Mouse (Mus musculus) brain, embryonic 18.5 days (tissue): Measurements from ENCODE around the gene C530025M09Rik.

Experiments used
- DNase-seq: peaks from one replicate; pipeline ENCODE4 v3.0.0-alpha.2; 2012; ENCODE audit warnings: low read depth, low spot score

Gene C530025M09Rik

GRCm38 (mm10) chr2:149804599-149805140 lies 26.3 kb downstream of the C530025M09Rik start:
- DNase-seq, result no peak

- no peak for DNase-seq
Measured at GRCm38 (mm10) chr2:149798613-149799012, 32.4 kb downstream of the C530025M09Rik start.
